Mouse (Mus musculus) intestine, postnatal 0 days (tissue): ENCODE measurements around the gene Aatk. TPM values are rescaled to one million over a fixed set of nuclear protein-coding genes. Genes with fewer than 3 reads are reported as not detected.

Source experiments
- ATAC-seq: fragments of 200-750 bp; cut with Nextera tagmentation; 2 replicates; pipeline ENCODE4 v1.8.0; 2017; ENCODE audit warnings: mild to moderate bottlenecking, moderate TSS enrichment, moderate library complexity
- H3K27ac ChIP-seq: fragments of 300-500 bp; sonication (generic); 2 replicates; pipeline ENCODE4 v1.5.1; 2014; ENCODE audit warnings: mild to moderate bottlenecking, low read depth, low read length, moderate library complexity
- H3K27me3 ChIP-seq: fragments of 300-500 bp; sonication (generic); replicated peaks from 2 replicates; pipeline ENCODE4 v1.6.1; 2014; ENCODE audit warnings: low read length, mixed read lengths; ENCODE audit not compliant: control insufficient read depth, insufficient read depth
- H3K36me3 ChIP-seq: fragments of 300-500 bp; sonication (generic); 2 replicates; pipeline ENCODE4 v1.6.1; 2014; ENCODE audit warnings: mild to moderate bottlenecking, moderate library complexity; ENCODE audit not compliant: control insufficient read depth, insufficient read depth
- H3K4me1 ChIP-seq: fragments of 300-500 bp; sonication (generic); replicated peaks from 2 replicates; pipeline ENCODE4 v1.6.1; 2014; ENCODE audit warnings: antibody characterized with exemption, low read length, mixed read lengths; ENCODE audit not compliant: control insufficient read depth, insufficient read depth
- H3K4me2 ChIP-seq: fragments of 300-500 bp; sonication (generic); replicated peaks from 2 replicates; pipeline ENCODE4 v1.6.1; 2014; ENCODE audit warnings: low read depth, mild to moderate bottlenecking, moderate library complexity
- H3K4me3 ChIP-seq: fragments of 300-500 bp; sonication (generic); 2 replicates; pipeline ENCODE4 v1.5.1; 2014; ENCODE audit warnings: low read depth, low read length
- H3K9ac ChIP-seq: fragments of 300-500 bp; sonication (generic); 2 replicates; pipeline ENCODE4 v1.6.1; 2014; ENCODE audit warnings: mild to moderate bottlenecking, low read depth, low read length
- H3K9me3 ChIP-seq: fragments of 300-500 bp; sonication (generic); 2 replicates; pipeline ENCODE4 v1.6.1; 2016; ENCODE audit warnings: mixed run types; ENCODE audit not compliant: control insufficient read depth
- CTCF ChIP-seq: sonication (generic); IDR thresholded peaks from 2 replicates; pipeline ENCODE4 v1.5.1; 2016; ENCODE audit warnings: low read depth, mild to moderate bottlenecking, control low read depth, antibody characterized with exemption, moderate library complexity
- WGBS: fragments of 180-500 bp; shearing (Covaris S2); extraction: QIAGEN DNeasy Blood & Tissue Kit; methylation state at CpG from one replicate; pipeline ENCODE4 v1.1.7; 2014; 5-methylcytosine and 5-hydroxymethylcytosine counted together
- polyA plus RNA-seq: library from polyadenylated mRNA; unstranded; fragments of >200 nt; fragmentation: Nextera tagmentation; extraction: Ambion mirVana; gene quantifications from 2 replicates; pipeline ENCODE4 v1.2.1, GENCODE M21; 2015

Gene Aatk
- polyA plus RNA-seq, 1 experiment from 2014 or later, result 1.7 TPM

GRCm38 (mm10) chr11:119970021-119970851 lies 76.7 kb downstream of the Aatk start:
- peak; percentile 28; the same call in 1 of the 2 replicates for ATAC-seq
- Histone ChIP-seq H3K27me3 (no peaks in the 10 kb centered on the region), H3K4me2 (no peak overlapping the region), H3K4me3 (no peak overlapping the region), H3K9me3 (no peaks in the 10 kb centered on the region), H3K9ac (no peak overlapping the region), H3K36me3 (no peaks in the 10 kb centered on the region; the same call in 1 of the 2 replicates), H3K4me1 (no peaks in the 10 kb centered on the region), H3K27ac (no peak overlapping the region)
- TF ChIP-seq CTCF, result no peak
- WGBS, result 74% methylated on average over 12 of the region's 12 CpGs

GRCm38 (mm10) chr11:119967892-119968291 lies 79.1 kb downstream of the Aatk start:
- H3K4me1 ChIP-seq, result no peaks in the 10 kb centered on the region
- 91% methylated on average over 2 of the region's 2 CpGs for WGBS
- no peak for ATAC-seq
- H3K9me3 ChIP-seq, result no peaks in the 10 kb centered on the region
- H3K9ac ChIP-seq, result no peak overlapping the region
- H3K4me2 ChIP-seq, result no peak overlapping the region
- no peak for TF ChIP-seq CTCF
- no peak overlapping the region for H3K27ac ChIP-seq
- no peaks in the 10 kb centered on the region; the same call in 1 of the 2 replicates for H3K36me3 ChIP-seq
- H3K27me3 ChIP-seq, result no peaks in the 10 kb centered on the region
- no peak overlapping the region for H3K4me3 ChIP-seq

GRCm38 (mm10) chr11:119967401-119967800 lies 79.6 kb downstream of the Aatk start:
- no peak overlapping the region for H3K27ac ChIP-seq
- 86% methylated on average over 8 of the region's 8 CpGs for WGBS
- H3K9me3 ChIP-seq, result no peaks in the 10 kb centered on the region
- TF ChIP-seq CTCF, result no peak
- no peak for ATAC-seq
- H3K4me2 ChIP-seq, result no peak overlapping the region
- no peak overlapping the region for H3K9ac ChIP-seq
- H3K27me3 ChIP-seq, result no peaks in the 10 kb centered on the region
- H3K4me1 ChIP-seq, result no peaks in the 10 kb centered on the region
- H3K4me3 ChIP-seq, result no peak overlapping the region
- H3K36me3 ChIP-seq, result peaks cover under 1% of the 10 kb centered on the region; the same call in 1 of the 2 replicates

GRCm38 (mm10) chr11:119966294-119966693 lies 80.7 kb downstream of the Aatk start:
- Histone ChIP-seq H3K4me1 (no peaks in the 10 kb centered on the region), H3K4me2 (no peak overlapping the region), H3K9ac (no peak overlapping the region), H3K9me3 (no peaks in the 10 kb centered on the region), H3K36me3 (peaks cover 8% of the 10 kb centered on the region; the same call in 1 of the 2 replicates), H3K27me3 (no peaks in the 10 kb centered on the region), H3K27ac (no peak overlapping the region), H3K4me3 (no peak overlapping the region)
- 89% methylated on average over 6 of the region's 6 CpGs for WGBS
- ATAC-seq, result no peak
- TF ChIP-seq CTCF, result no peak

GRCm38 (mm10) chr11:119965053-119965452 lies 81.9 kb downstream of the Aatk start:
- H3K27me3 ChIP-seq, result no peaks in the 10 kb centered on the region
- 59% methylated on average over 9 of the region's 9 CpGs for WGBS
- H3K27ac ChIP-seq, result no peak overlapping the region
- ATAC-seq, result no peak
- H3K9ac ChIP-seq, result no peak overlapping the region
- H3K4me3 ChIP-seq, result no peak overlapping the region
- no peak overlapping the region for H3K4me2 ChIP-seq
- TF ChIP-seq CTCF, result no peak
- no peaks in the 10 kb centered on the region for H3K9me3 ChIP-seq
- no peaks in the 10 kb centered on the region for H3K4me1 ChIP-seq
- peaks cover 18% of the 10 kb centered on the region; the same call in 1 of the 2 replicates for H3K36me3 ChIP-seq

- TF ChIP-seq CTCF, result no peak
- Histone ChIP-seq H3K36me3 (peaks cover 19% of the 10 kb centered on the region; the same call in 1 of the 2 replicates), H3K4me2 (no peak overlapping the region), H3K4me3 (no peak overlapping the region), H3K9me3 (no peaks in the 10 kb centered on the region), H3K27ac (no peak overlapping the region), H3K4me1 (no peaks in the 10 kb centered on the region), H3K9ac (no peak overlapping the region), H3K27me3 (no peaks in the 10 kb centered on the region)
- 79% methylated on average over 3 of the region's 3 CpGs for WGBS
- ATAC-seq, result no peak
Measured at GRCm38 (mm10) chr11:119961511-119961910, 85.5 kb downstream of the Aatk start.
